Mouse (Mus musculus): ENCODE results near the gene Fam114a1.

GRCm38 (mm10) chr5:65049880-65050279 is 80.0 kb downstream of the Fam114a1 start:
- TF ChIP-seq POLR2A (IDR thresholded peaks at IDR 0.05; ENCODE audit: low read depth, low read length): no peak
- no peak for TF ChIP-seq CTCF (IDR thresholded peaks at IDR 0.05; ENCODE audit: borderline replicate concordance, insufficient read depth, low read length)
